Mouse (Mus musculus): ENCODE data around the gene Samd8.

Samd8 gene

DNA sequence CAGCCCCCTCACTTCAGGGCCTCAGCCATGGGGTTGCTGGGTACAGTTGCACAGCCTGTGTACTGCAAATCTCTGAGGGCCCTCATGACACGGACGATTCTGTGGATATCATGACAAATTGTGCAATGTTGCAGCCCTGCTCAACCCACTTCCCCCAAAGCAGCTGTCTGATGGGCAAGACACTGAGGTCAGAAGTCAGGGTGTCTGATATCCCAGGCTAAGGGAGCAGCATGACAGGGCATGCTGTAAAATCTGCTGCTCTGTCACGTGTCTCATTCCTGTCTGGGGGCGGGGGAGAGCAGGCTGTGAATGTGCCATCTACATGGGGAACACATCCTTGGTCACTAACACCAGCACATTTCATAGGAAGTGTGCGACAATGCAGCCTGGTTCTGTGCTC, 5.2 kb upstream of the Samd8 start:
- DNase-seq (ENCODE audit: low read depth, low spot score): no peak

DNA sequence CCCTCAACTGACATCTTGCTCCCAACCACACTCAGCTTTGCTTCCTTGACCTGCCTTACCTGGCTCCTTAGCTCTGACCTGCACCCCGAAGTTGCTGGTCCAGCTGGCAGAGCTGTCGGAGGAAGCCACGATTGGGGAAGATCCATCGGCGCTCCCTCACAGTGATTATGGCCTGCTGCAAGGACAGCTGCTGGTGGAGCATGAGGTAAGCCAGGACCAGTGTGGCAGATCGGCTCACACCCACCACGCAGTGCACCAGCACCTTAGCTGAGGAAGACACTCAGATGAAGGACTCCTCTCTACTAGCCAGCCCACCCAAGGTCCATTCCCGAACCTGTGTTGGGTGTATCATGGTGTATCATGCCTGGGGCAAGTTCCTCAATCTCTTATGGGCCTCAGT, 4.1 kb upstream of the Samd8 start:
- DNase-seq (ENCODE audit: low read depth, low spot score): no peak

DNA sequence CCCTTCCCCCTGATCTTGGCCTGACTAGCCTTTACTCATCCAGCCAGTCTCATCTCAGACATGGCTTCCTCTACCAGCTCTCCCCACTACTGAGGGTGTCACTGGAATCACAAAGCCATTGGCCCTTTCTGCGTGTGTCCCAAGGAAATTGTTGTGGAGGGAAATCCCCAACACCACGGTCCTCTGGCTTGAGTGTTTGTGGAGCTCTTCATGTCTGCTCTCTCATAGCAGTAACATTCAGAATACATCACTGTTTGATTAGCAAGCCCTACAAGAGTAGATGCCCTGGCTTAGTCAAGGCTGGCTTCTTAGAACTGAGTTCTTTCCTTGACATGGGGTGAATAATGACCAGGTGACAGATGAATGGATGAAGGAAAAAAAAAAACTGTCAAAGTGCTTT, 3.5 kb upstream of the Samd8 start:
- DNase-seq (ENCODE audit: low read depth, low spot score): no peak

DNA sequence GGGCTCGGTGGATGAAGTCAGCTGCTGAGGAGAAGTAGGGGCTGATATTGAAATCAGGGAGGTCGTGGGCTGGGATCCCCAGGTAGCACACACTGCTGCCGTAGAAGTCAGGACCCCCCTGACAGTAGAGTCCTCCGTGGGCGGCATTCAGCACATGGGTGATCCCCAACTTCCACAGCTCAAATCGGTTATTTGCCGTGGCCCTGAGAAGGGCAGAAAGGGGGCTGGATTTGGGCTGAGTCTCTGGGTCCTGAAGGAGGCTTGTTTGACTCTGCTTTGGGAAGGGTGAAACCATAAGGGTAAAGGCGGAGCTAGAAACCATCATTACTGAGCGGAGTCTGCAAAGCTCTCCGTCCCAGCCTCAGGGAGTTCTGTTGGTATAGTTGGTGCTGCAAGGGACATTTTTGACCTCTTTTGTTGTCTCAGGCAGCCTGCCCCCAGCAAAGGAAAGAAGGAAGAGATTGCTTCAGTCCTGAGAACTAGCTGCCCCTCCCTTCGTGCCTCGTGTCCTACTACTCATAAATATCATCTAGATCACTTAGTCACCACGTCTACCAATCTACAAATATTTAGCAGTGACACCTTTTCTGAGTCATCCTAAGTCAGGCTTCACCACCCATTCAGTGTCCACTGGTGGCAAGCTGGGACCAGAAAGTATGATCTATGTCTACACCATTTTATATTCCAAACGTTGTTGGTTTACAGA, 2.7 kb upstream of the Samd8 start:
- DNase-seq (ENCODE audit: low read depth, low spot score): no peak

DNA sequence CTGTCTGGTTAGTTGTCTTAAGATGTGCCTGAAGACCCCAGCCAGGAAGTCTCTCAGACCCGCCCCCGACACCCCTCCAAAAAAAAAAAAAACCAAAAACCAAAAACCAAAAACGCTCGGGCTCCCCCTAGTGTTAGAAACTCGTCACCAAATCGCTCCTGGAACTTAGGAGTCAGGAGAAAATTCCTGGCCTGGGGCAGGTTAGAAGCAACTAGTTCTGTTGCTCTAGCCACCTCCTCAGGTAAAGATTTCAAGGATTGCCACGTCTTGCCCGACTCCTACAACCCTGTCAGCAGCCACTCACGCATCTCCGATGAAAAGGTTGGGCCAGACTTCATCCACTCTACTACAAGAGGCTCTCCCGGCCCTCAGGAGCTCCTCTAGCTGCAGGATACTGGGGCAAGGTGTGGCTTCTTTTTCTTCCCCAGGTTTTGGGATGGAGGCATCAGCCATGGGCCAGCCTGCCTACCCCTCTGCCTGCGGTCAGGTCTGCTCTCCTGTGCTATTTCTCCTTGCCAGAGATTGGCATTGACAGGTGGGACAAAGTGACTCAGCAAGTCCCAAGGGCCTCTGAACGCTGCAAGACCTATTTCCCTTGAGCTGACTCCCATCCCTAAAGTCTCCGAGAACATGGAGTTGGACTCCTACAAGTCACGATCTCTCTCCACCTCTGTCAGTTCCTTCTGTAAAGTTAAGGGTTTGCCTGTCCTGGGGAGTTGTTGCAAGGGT, 2.0 kb upstream of the Samd8 start:
- no peak for DNase-seq (ENCODE audit: low read depth, low spot score)

DNA sequence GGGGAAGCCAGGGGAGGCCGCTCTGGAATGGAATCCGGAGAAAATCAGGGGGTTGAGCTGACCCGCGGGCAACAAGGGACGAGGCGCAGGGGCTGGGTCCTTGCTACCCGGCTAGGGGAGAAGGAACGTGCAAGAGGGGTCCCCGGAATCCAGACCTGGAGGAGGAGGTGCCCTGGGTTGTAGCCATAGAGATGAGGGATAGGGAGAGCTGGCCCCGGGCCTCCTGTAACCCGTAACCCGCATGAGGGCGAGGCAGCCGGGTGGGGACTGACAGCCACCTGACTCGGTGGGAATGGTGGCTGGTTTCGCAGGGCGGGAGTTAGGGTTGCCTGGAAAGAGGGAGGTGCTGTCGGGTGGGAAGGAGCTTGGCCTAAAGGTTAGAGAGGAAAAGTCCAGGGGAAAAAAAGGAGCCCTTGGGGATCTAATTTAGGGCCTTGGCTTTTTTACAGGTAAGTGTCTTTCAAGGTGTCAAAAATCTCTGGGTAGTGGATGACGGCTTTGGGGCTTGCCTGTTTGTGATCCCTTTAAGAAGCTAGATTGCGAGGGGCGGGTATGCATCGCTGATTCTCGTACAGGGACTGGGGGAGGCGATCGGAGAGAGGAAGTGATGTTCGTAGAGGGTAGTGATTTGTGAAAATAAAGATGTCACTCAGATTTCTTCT, 681 bp downstream of the Samd8 start, which contains the start of gene Dusp13:
Gene Dusp13 (minus strand): TSS at position 301 of the 662 bp plus-strand sequence.
- no peak for DNase-seq (ENCODE audit: low read depth, low spot score)

DNA sequence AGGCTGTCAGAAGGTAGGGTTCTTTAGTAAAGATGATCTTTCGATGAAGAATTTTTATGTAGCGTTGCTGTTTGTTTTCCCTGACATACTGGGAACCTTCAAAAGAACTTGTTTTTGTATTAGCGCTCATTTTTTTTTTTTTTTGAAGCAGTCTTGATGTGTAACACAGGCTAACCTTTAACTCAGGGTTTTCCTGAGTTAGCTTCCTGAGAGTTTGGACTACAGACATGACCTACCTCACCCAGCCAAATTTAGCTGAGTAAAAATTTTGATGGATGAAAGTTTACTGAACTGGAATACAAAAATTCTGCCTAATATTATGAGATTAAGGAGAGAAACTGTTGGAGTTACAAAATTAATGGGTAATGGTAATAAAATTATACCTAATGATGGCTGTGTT, 2.1 kb downstream of the Samd8 start:
- DNase-seq (ENCODE audit: low read depth, low spot score): no peak

DNA sequence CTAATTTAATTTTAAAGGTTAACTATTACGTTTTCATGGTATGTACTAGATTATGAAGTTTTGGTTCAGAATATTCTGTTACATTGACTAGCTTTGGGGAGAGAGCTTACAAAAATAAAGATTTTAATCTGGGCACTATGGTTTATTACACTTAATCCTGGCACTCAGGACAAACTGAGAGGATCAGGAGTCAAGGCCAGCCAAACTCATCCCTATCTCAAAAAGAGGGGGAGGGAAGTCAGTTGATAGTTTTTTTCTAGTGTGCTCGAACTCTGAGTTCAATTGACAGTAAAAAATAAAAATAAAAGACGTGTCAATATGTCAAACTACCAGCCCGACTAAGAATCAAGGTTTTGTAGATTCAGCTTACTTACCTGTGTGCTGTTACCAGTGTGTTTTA, 3.0 kb downstream of the Samd8 start:
- DNase-seq (ENCODE audit: low read depth, low spot score): no peak

DNA sequence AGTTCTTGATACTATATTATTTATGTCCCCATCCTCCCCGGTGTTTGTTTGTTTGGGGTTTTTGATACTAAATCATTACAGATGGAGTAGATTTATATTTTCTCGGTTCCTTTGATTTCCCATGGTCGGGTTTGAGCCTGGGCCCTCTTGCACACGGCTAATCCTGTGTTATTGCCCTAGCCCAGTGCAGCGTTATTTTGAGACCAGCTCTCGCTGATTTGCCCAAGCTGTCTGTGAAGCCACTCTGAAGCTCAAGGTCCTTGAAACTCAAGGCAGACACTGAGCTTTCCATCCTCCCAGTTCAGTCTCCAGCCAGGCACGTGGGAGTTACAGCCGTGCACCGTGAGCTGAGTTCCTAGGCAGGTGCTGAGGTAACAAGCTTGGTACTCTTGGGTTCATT, 11.2 kb downstream of the Samd8 start:
- no peak for DNase-seq (ENCODE audit: low read depth, low spot score)

DNA sequence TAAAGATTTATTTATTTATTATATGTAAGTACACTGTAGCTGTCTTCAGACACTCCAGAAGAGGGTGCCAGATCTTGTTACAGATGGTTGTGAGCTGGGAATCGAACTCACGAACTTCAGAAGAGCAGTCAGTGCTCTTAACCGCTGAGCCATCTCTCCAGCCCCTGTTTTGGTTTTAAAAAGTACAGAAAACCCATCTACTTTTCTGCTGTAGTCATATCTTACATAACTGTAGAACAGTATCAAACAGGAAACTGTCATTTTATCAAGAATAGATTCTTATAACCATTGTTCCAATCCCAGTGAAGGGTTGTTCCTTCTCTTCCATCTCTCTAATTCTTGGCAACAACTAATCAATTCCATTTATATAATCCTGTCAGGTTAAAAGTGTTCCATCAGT, 13.4 kb downstream of the Samd8 start:
- no peak for DNase-seq (ENCODE audit: low read depth, low spot score)

DNA sequence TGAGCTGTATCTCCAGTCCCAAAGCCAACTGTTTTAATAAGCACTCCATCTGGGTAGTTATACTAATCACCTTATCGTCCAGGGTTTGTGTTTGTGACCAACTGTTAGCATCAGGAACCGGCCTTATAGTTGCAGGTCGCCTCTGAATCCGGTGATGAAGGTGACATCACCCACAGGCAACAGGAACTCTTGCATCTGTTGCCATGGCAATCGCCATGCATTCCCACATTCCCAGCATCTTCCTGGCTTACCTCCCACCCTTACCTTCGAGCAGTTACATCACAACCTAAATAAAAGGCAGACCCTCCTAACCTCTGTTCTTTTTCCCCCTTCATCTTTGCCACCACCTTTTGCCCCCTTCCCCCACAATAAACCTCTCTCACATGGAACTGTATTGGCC, 14.3 kb downstream of the Samd8 start:
- DNase-seq (ENCODE audit: low read depth, low spot score): no peak

DNA sequence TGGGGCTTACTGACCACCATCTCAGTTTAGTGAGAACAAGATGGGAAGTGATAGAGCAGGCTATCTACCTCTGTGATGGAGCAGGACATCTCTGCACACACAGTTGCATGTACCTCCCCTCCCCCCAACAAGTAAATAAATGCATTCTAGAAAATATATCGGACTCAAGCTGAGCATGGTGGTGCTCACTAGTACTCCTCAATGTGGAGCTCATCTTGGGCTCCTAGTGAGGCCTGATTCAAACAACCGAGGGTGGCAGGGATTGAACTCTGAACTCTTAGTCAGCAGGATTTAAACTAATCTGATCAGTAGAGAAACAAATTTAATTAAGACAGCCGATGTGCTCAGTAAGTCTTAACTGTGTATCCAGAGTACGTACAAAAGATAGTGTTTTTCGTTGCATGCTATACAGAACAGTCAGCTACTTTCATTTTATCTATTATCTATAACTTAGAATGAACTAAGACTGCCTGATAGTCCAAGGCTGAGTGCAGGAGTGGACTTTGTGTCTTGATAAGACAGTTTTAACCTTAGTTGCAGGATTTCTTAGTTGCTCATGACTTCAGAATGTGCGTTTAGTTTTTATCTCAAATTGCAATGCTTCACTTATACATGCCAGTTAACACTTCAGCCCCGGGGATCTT, 15.5 kb downstream of the Samd8 start:
- DNase-seq (ENCODE audit: low read depth, low spot score): no peak

DNA sequence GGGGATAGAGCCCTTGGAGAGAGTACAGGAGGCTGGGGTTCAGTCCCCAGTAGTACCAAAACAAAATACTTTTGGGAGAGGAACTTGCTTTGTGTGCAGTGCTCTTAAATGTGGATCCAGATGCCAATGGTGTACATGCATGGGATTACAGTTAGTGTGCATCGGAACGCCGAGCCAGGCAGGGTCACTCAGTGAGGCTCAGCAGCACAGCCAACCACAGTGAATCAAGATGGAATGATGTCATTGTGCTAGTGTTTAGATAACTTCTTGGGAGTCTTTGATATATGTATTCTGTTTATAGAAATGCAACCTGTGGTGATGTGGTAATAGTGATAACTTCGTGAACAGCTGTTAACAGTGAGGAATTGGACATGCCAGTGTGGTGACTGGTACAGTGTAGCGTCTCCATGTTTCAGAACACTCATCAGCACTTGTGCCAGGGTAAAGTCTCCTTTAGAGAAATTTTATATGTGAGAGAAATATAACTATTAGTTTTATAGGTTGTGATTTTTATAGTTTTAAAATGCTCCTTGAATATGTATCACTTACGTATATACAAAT, 16.1 kb downstream of the Samd8 start:
- no peak for DNase-seq (ENCODE audit: low read depth, low spot score)

DNA sequence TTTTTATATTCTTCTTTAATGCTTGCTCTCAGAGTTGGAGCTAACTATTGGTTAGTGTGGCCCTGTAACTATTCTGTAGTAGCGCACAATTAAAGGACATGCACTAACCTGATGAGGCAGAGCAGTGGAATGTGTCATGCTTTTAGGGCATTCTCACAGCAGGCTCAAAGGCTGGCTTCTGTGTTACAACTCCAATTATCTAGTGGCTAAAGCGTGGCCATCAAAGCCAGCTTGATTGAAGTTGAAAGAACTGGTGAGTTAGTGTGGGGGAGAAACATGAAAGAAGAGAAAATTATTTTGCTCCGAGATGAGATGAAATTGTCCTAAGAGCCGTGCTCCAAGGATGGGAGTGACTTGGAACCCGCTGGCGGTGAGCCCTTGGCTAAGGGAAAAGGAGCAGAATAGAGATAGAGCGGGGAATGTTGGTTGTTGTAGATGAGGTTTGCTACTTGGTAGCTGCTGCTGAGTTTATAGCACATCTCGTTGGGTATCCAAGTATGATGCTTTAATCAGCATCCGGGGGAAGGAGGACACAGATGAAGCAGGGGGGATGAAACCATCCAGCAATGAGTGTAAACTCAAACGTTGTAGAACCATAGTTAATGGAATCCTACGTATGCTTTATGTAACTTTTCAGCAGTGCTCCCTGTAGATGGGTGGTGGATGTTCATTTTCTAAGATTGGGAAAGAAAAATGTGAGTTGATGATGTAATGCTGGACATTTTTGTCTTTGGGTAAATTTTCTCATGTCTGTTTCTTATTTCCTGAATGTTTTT, 22.4 kb downstream of the Samd8 start:
- DNase-seq (ENCODE audit: low read depth, low spot score): no peak

DNA sequence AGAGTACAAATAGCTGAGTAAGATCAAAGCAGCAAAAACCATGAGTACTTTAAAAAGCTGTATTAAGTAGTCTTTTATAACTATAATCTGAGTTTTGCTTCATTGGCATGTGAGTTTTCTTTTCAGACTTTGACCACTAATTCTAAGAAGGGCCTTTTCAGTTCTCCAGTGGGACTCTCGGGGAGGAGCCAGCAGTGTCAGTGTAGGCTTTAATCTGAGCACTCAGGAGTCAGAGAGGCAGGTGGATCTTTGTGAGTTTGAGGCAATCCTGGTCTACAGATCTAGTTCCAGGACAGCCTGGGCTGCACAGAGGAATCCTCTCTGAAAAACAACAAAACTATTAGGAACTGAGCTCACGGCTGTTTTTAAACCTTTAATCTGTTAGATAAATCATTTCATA, 23.6 kb downstream of the Samd8 start:
- no peak for DNase-seq (ENCODE audit: low read depth, low spot score)

DNA sequence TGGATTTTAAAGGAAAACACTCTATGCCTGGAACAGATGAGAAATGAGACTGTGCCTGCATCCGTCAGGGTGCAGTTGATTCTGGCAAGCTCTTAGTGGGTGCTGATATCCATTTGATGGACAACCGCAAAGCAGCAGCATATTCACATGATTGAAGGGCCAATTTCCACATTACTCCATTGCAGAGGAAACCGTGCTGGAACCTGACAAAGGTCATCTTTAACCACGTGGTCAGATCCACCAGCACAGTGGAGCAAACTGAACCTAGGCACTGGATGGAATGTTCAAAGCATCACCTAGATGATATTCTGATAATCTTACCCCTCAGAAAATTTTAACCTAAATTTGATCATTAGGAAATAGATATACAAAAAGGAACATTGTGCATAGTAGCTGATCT, 25.9 kb downstream of the Samd8 start:
- DNase-seq (ENCODE audit: low read depth, low spot score): no peak

DNA sequence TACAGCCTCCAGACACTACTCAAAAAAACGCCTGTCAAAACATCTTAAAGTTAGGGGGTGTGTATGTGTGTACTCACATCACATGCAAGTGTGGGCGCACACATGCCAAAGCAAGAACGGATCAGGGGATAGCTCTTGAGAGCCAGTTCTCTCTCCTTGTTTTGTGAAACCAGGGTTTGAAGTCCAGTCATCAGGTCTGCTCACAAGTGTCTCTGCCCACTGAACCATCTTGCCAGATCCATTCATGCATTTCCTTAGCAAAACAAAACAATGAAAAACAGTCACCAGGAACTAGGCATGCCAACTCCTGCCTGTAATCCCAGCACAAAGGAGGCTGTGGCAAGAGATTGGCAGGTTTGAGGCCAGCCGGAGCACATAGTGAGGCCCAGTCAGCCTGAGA, 36.2 kb downstream of the Samd8 start:
- DNase-seq (ENCODE audit: low read depth, low spot score): no peak

DNA sequence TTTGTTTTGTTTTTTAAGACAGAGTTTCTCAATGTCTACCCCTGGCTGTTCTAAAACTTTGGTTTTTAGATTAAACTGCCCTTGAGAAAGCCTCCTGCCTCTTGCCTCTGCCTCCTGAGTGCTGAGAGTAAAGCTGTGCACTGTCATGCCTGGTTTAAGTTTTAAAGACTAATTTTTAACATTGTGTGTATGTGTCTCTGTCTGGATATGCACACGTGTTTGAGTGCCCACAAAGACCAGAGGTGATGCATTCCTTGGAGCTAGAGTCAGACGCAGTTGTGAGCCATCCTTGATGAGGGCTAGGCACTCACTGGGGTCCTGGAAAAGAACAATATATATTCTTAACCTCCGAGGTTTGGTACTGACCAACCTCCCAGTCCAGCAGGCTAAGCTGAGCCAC, 37.0 kb downstream of the Samd8 start:
- no peak for DNase-seq (ENCODE audit: low read depth, low spot score)

DNA sequence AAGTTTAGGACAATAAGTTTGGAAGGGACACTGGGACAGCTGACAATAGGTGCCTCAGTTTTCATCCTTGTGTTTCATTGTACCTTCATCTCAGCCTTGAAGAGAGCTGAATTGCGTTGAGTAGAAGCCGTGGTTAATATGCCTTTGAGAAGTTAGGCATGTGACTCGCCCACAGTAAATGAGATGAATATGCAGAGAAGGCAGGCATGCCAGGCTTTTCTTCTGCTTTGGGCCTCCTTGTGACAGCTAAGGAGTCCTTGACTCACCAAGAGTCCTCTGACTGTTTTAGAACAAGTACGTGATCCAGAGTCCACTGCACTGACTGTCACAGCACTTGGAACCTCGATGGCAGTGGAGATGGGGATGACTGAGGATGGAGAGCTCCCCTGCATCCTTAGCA, 37.8 kb downstream of the Samd8 start:
- no peak for DNase-seq (ENCODE audit: low read depth, low spot score)

DNA sequence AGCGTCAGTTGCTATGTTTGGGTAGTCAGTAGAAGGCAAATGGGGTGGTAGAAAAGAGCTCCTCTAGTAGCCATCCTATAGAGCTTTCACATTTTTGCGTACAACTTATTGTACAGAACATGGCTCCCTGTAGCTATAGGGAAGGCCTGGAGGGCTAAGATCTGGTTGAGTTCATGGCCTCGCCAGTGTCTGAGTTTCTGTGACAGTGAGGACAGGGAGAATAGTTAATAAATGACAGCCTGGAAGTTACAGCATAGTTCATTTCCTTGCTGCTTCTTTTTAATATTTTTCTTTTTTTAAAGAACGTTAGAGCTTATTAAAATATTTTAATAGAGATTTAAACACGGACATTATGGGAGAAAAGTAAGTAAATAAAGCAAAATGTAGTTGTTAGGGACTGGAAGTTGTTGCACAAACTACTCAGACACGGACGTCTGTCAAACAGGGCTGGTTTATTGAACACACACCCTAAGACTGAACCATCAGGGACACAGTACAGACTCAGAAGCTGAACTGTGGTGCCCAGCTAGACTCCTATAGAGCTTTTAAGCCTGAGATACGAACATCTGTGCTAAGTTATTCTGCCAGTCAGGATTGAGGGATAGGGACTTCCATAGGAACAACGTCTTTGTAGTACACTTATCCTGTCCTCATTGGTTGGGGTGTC, 40.4 kb downstream of the Samd8 start:
- DNase-seq (ENCODE audit: low read depth, low spot score): no peak

DNA sequence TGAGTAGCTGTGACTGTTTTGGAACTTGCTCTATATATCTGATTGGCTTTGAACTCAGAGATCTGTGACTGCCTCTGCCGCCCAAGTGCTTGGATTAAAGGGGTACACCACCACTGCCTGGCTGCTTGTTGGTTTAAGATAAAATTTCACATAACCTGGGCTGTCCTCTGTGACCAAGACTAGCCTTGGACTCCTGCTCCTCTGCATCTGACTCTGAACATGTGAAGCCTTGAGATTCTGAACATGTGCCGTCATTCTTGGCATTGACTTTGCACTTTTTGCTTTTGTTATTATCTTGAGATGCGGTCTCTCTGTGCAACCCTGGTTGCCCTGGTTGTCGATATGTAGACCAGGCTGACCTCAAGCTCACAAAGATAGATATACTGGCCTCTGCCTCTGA, 41.4 kb downstream of the Samd8 start:
- DNase-seq (ENCODE audit: low read depth, low spot score): no peak
